Mouse (Mus musculus): ENCODE measurements around the gene Hdac8. TPM values are rescaled to one million over a fixed set of nuclear protein-coding genes. Genes with fewer than 3 reads are reported as not detected.
A peak's percentile ranks its signal among the peaks of the same experiment; 100 is the strongest.

Gene Hdac8
- polyA plus RNA-seq, 1 experiment from 2014 or later = 6.0 TPM

DNA sequence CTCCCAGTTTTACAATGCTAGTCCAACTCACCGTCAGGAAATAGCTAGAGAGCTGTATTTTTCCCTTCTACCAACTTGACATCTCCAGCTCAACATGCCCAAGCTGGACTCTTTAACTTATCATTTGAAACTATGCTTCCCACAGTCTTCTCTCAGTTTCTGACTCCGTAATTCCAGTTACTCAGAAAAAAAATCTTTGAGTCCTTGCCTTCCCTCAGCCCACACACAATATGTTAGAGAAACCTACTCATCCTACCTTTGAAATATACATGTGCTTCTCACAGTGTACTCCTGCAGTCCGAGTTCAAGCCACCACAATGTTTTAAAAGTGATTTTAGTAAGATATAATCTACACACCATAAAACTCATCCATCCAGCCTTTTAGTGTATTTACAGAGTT lies 151.7 kb downstream of the Hdac8 start:
- no peaks in the 10 kb centered on the region for H3K27me3 ChIP-seq (ENCODE audit: control insufficient read depth, insufficient read depth, low read length)
- no peaks in the 10 kb centered on the region for H3K36me3 ChIP-seq (ENCODE audit: control insufficient read depth, insufficient read depth, low read length)
- H3K27ac ChIP-seq (replicated peaks) = no peak overlapping the region
- ATAC-seq (ENCODE audit: low FRiP score, low TSS enrichment) (no peak), DNase-seq (ENCODE audit: low spot score) (no peak)
- no peak overlapping the region for H3K4me3 ChIP-seq (ENCODE audit: low read depth, low read length)
- no peak overlapping the region for H3K9ac ChIP-seq (ENCODE audit: low read length)
- H3K4me1 ChIP-seq (replicated peaks; ENCODE audit: control insufficient read depth, insufficient read depth) = no peaks in the 10 kb centered on the region
- H3K4me2 ChIP-seq (replicated peaks; ENCODE audit: low read depth) = no peak overlapping the region
- whole genome bisulfite sequencing = 86% methylated on average over 3 of the region's 3 CpGs
- no peaks in the 10 kb centered on the region for H3K9me3 ChIP-seq (ENCODE audit: control insufficient read depth, low read length)
- no peak for TF ChIP-seq EP300 (optimal IDR thresholded peaks at IDR 0.05)
- TF ChIP-seq CTCF (IDR thresholded peaks at IDR 0.05; ENCODE audit: low read depth) = no peak

DNA sequence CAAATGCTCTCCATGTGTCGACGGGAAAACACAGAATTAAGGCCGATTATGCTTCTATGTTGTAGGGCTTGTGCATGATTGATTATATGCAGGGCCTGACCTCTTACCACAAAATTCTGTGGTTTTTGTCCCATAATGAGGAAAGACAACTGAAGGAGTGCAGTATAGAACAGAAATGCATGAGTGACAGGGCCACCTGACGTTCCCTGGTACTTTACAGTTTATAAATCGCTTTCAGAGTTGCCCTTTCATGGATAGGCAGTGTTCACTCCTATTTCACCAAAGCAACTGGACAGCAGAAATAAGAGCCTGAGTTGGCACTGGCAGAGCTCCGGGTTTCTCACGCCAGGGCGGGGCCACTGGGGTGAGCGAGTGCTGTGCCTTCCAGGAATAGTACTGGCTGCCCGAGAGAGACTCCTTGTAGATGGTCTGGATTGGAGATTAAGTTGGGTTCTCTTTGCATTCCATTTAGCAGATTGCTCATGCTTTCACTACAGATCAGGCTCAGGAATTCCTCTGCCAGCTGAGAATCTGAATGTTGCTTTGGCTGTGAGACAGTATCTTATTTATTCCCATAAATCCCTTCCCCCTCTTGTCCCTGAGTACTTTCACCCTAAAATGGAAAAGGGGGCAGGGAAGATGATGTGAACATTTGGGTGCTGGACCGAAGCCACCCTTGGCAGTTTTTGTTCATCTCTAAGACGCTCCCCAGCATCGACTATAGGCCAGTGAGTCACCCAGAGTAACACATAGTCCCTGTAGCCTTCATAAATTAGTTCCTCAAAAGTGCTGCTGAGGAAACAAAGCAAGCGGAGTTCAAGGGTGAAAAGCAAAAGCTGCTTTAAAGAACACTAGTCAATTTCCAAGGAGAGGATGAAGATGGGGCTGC lies 155.1 kb downstream of the Hdac8 start:
- Histone ChIP-seq H3K27me3 (ENCODE audit: control insufficient read depth, insufficient read depth, low read length) (no peaks in the 10 kb centered on the region), H3K9ac (ENCODE audit: low read length) (no peak overlapping the region), H3K36me3 (ENCODE audit: control insufficient read depth, insufficient read depth, low read length) (no peaks in the 10 kb centered on the region), H3K9me3 (ENCODE audit: control insufficient read depth, low read length) (no peaks in the 10 kb centered on the region), H3K4me2 (replicated peaks; ENCODE audit: low read depth) (no peak overlapping the region), H3K4me3 (ENCODE audit: low read depth, low read length) (no peak overlapping the region), H3K27ac (replicated peaks) (no peak overlapping the region), H3K4me1 (replicated peaks; ENCODE audit: control insufficient read depth, insufficient read depth) (no peaks in the 10 kb centered on the region)
- no peak for ATAC-seq (ENCODE audit: low FRiP score, low TSS enrichment)
- WGBS = 50% methylated on average over 14 of the region's 14 CpGs
- no peak for TF ChIP-seq EP300 (optimal IDR thresholded peaks at IDR 0.05)
- DNase-seq (ENCODE audit: low spot score) = peak; percentile 27

DNA sequence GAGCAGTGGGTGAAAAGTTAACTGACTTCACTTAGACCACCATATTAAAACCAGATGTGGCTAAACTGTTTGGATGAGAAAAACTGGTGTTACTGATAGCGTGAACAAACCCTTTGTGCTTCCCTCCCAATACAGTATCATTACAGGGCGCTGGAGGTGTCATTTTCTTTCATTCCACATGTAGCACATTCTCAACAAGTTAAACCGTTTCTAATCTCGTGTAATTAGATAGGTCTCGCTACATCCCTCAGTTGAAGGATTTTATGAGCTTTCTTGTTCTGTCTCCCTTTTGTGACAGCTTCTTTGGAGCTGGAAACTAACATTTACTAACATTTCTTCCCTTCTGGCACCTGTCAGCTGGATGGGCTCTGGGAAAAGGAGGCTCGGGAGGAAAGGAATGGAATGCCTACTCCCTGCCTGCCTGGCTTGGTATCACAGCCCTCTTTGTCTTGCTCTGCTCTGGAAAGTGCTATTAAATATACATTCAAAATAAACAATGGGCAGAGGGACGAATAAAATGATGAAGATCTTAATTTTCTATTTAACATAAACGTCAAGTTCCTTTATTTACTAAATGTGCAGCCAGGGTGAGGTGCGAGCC lies 156.2 kb downstream of the Hdac8 start:
- H3K9me3 ChIP-seq (ENCODE audit: control insufficient read depth, low read length) = no peaks in the 10 kb centered on the region
- DNase-seq (ENCODE audit: low spot score) (no peak), ATAC-seq (ENCODE audit: low FRiP score, low TSS enrichment) (no peak)
- H3K9ac ChIP-seq (ENCODE audit: low read length) = no peak overlapping the region
- H3K27ac ChIP-seq (replicated peaks) = no peak overlapping the region
- no peak overlapping the region for H3K4me3 ChIP-seq (ENCODE audit: low read depth, low read length)
- no peaks in the 10 kb centered on the region for H3K27me3 ChIP-seq (ENCODE audit: control insufficient read depth, insufficient read depth, low read length)
- no peaks in the 10 kb centered on the region for H3K4me1 ChIP-seq (replicated peaks; ENCODE audit: control insufficient read depth, insufficient read depth)
- H3K4me2 ChIP-seq (replicated peaks; ENCODE audit: low read depth) = no peak overlapping the region
- TF ChIP-seq EP300 (optimal IDR thresholded peaks at IDR 0.05) (no peak), CTCF (IDR thresholded peaks at IDR 0.05; ENCODE audit: low read depth) (no peak)
- no peaks in the 10 kb centered on the region for H3K36me3 ChIP-seq (ENCODE audit: control insufficient read depth, insufficient read depth, low read length)
- 45% methylated on average over 9 of the region's 9 CpGs for WGBS

DNA sequence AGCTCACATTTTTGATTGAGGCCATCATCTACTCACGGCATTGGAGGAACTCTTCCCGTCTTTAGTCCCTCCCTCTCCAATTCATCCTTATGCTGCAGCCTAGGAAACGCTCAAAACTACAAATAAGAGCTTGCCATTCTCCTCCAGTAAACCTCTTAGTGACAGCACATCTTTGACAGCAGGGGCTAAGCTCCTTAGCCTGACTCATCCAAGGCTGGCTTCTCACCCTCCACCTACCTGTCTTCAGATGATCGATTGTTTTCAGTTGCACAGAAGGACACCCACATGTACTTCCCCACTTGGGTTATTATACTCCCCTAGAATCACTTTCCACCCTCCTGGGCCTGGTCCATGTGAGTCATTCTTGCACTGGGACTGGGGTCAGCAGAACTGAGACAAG lies 163.5 kb downstream of the Hdac8 start:
- no peak for TF ChIP-seq CTCF (IDR thresholded peaks at IDR 0.05; ENCODE audit: low read depth)
- no peak for TF ChIP-seq EP300 (optimal IDR thresholded peaks at IDR 0.05)
- H3K27ac ChIP-seq (replicated peaks) = no peak overlapping the region
- H3K27me3 ChIP-seq (ENCODE audit: control insufficient read depth, insufficient read depth, low read length) = no peaks in the 10 kb centered on the region
- no peaks in the 10 kb centered on the region for H3K36me3 ChIP-seq (ENCODE audit: control insufficient read depth, insufficient read depth, low read length)
- H3K9ac ChIP-seq (ENCODE audit: low read length) = no peak overlapping the region
- DNase-seq (ENCODE audit: low spot score) (no peak), ATAC-seq (ENCODE audit: low FRiP score, low TSS enrichment) (no peak)
- no peak overlapping the region for H3K4me3 ChIP-seq (ENCODE audit: low read depth, low read length)
- no peak overlapping the region for H3K4me2 ChIP-seq (replicated peaks; ENCODE audit: low read depth)
- H3K4me1 ChIP-seq (replicated peaks; ENCODE audit: control insufficient read depth, insufficient read depth) = no peaks in the 10 kb centered on the region
- 57% methylated on average over 4 of the region's 4 CpGs for WGBS
- no peaks in the 10 kb centered on the region for H3K9me3 ChIP-seq (ENCODE audit: control insufficient read depth, low read length)

DNA sequence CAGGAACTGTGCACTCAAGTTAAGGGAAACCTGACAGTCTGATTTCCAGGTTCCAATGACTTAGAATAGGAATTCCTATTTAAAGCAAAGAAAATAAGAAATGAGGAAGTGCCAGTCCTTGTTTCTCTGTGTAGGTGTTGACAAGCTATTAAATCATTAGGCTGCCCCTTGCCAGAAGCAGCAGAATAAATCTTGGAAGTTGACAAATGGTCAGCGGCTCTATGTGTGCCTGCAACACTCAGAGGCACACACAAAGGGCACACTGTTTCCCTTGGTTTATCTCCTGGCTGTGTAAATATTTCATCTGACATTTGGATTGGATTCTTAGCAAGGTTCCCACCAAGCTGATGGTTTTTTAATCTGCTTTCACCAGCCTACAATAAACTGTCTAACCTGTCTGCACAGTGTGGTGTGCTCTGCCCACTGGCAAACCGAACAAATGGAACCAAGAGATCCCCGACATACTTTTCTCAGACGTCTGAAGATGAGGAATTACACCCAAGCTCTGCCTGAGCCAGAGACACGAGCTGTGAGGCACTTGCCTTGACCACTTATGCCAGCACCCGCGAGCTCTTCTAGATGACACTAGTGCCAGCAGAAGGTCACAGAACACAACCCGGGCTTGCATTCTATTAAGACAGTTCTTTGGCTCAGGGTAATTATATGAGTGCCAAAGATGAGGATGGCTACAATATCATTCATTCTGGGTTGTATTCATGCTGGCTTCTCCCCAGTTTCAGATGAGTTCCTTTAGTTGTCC lies 165.6 kb downstream of the Hdac8 start:
- H3K4me3 ChIP-seq (ENCODE audit: low read depth, low read length) = no peak overlapping the region
- H3K27me3 ChIP-seq (ENCODE audit: control insufficient read depth, insufficient read depth, low read length) = no peaks in the 10 kb centered on the region
- no peak for DNase-seq (ENCODE audit: low spot score)
- H3K27ac ChIP-seq (replicated peaks) = no peak overlapping the region
- TF ChIP-seq EP300 (optimal IDR thresholded peaks at IDR 0.05) = no peak
- TF ChIP-seq CTCF (IDR thresholded peaks at IDR 0.05; ENCODE audit: low read depth) = no peak
- no peak overlapping the region for H3K4me2 ChIP-seq (replicated peaks; ENCODE audit: low read depth)
- no peak for ATAC-seq (ENCODE audit: low FRiP score, low TSS enrichment)
- H3K9me3 ChIP-seq (ENCODE audit: control insufficient read depth, low read length) = no peaks in the 10 kb centered on the region
- 43% methylated on average over 8 of the region's 8 CpGs for WGBS
- no peaks in the 10 kb centered on the region for H3K36me3 ChIP-seq (ENCODE audit: control insufficient read depth, insufficient read depth, low read length)
- H3K9ac ChIP-seq (ENCODE audit: low read length) = no peak overlapping the region
- no peaks in the 10 kb centered on the region for H3K4me1 ChIP-seq (replicated peaks; ENCODE audit: control insufficient read depth, insufficient read depth)

Measured in stomach, postnatal 0 days (tissue).